Mouse (Mus musculus): Measurements from ENCODE around the gene Zscan2.

Gene Zscan2

DNA sequence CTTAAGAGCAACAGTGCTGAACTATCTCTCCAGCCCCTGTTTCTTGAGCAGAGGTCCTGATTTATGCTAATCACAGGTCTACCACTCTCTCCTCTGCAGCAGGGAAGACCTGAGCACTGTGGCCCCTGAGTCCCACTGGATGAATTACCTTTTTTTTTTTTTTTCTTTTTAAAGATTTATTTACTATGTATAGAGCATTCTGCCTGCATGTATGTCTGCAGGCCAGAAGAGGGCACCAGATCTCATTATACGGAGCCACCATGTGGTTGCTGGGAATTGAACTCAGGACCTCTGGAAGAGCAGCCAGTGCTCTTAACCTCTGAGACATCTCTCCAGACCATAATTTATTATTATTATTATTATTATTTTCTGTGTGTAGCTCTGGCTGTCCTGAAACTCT, 24.9 kb downstream of the Zscan2 start:
- no peak for DNase-seq (ENCODE audit: low spot score)

DNA sequence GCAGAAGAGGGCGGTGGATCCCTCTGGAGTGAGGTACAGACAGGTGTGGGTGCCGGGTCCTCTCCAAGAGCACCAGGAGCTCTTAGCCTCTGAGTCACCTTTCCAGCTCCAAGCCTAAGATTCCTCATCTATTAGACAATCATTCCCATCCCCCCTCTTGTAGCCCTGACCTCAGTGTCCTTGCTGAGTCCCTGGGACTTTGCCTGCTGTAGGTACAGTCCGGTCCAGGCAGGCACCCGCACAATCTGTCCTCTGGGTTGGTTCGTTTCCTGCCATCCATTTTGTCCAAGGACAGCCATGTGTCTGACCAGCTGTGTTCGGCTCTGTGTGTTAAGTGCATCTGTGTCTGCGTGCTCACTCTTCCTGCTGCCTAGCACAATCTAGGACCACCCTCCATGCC, 27.9 kb downstream of the Zscan2 start:
- DNase-seq (ENCODE audit: low spot score) = no peak

DNA sequence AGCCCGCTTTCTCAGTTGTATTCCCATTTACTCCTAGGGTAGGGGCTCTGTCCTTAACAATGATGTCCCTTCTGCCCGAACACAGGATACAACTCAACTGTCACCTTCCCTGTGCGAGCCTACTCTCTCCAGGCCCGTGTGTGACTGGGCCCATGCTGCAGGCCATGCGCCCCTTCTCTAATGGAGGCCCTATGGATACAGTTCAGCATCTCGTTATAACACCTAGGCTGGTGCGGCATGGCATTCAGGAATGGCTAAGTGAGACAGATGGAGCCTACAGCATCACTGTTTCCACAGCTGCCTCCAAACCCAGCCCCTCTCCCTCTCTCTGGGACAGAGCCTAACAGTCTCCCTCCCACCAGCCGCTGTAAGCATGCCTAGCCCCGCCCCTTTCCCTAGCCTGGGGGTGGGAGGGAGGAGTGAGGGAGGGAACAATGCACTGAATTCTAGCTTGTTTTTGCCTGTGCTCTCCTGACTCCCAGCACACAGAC, 28.3 kb downstream of the Zscan2 start:
- DNase-seq (ENCODE audit: low spot score) = peak; percentile 85

DNA sequence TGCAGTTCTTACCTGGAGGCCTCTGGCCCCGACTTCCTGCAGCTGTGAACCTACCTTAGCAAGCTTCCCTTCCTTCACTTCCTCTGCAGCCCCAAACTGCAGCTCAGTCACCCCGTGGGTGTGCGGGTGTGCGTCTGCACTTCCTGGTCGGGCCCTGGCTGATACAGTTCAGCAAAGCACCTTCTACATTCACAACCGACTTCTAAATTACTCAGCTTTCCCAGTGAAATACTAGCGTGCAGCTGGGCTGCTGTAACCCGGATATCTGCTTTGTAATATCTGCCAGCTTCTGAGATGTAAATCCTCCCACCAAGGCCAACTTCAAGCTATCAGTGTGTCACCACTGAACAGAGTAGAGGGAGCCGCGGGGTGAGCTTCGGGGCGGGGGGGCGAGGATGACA, 29.1 kb downstream of the Zscan2 start:
- no peak for DNase-seq (ENCODE audit: low spot score)

- no peak for DNase-seq (ENCODE audit: low spot score)
Measured at GRCm38 (mm10) chr7:80893086-80893752, 32.5 kb downstream of the Zscan2 start.

DNA sequence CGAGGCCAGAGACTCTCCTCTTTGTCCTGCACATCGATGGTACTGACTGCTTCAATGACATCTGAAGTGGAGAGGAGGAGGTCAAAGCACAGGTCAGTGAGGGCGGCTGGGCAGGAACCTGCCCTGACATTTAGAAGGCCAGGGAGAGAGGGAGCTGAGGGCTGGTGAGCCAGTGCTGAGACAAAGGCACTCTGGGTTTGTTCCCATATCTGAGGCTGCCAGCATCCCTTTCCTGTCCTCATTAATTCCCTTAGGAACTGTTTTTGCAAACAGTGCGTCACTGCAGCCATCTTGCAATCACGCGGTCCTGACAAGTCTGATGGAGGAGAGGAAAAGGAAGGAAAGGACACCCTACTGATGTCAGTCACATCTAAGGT, 33.0 kb downstream of the Zscan2 start:
- no peak for DNase-seq (ENCODE audit: low spot score)

GRCm38 (mm10) chr7:80894196-80894595, 33.5 kb downstream of the Zscan2 start:
- no peak for DNase-seq (ENCODE audit: low spot score)

GRCm38 (mm10) chr7:80894815-80895519, 34.2 kb downstream of the Zscan2 start:
- DNase-seq (ENCODE audit: low spot score) = no peak

DNA sequence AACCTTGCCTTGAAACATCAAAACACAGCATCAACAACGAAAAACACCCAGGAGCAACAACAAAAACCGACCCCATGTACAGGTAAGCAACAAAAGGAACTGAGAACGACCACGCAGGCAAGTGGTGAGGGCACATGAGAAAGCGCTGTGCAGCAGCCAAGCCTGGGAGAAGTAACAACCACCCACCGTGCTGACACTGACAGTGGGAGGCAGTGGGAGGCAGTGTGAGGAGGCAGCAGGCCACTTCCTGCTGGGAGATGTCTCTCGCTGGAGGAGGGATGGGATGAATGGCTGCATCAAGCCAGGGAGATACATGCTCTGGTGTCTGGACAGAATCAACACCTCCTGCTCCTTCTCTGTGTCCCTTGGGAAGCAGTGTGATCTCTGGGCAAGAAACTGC, 36.4 kb downstream of the Zscan2 start:
- no peak for DNase-seq (ENCODE audit: low spot score)

GRCm38 (mm10) chr7:80897721-80898120, 37.0 kb downstream of the Zscan2 start:
- no peak for DNase-seq (ENCODE audit: low spot score)

- DNase-seq (ENCODE audit: low spot score) = peak; percentile 97
Measured at GRCm38 (mm10) chr7:80900944-80901501, 40.3 kb downstream of the Zscan2 start, which contains the start of gene Wdr73. Gene Wdr73 (minus strand): TSS chr7:80901269.

DNA sequence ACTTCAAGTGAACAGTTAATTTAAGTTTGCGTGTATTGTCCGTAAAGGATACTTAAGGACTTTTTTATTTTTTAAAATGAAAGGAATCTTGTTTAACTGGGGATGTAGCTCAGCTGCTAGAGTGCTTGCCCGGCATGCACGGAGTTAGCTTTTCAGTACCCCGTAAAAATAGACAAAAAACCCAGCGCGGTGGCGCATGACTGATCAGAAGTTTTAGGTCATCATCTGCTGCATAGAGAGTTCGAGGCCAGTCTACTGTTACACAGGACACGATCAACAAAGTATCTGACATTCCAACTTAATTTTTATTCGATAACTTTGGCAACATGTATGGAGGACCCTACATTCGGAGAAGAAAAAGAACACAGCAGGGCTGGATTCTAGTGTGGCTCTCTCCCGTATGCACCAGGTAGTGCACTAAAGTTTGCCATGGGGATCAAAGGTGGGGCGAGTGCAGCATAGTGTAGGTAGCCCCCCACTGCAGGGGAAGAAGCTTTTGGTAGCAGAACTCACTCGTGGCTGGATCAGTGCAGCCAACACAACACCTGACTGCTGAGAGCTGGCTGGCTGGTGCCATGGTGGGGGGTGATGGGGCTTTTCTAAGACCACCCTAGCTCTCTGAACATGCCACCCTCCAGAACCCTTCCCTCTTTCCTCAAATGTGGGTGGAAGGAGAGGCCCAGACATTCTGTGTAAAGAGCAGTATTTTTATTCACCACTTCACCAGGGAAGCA, 41.0 kb downstream of the Zscan2 start:
- no peak for DNase-seq (ENCODE audit: low spot score)

GRCm38 (mm10) chr7:80903625-80904422, 43.1 kb downstream of the Zscan2 start:
- DNase-seq (ENCODE audit: low spot score) = no peak

DNA sequence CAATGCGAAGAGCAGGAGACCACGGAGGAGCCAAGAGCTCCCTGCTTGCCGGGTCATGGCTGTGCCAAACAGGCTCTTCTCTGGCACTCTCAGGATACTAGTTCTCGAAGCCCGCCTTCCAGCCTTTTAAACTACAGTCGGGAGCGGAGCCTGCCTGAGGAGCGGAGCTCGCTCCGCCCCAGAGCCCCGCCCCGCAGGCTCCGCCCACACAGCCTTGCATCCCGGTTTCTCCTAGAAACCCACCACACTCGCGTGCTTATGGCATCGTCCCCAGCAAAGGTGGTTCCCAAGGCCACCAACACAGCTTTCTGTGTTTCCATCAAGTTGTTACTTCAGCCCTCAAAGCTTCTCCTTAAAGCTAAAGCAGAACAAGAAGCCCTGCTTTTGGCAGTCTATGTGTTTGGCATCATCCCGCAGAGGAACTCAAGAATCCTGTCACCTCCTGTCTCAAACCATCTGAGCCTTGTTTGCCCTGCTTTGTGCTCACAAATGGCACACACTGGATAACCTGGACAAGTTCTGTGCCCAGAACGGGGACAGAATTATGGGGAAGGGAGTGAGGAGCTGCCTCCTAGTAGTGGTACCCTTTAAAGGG, 44.3 kb downstream of the Zscan2 start, which contains the start of gene Nmb:
Gene Nmb, minus strand, starts transcription at position 156 of the 595 bp plus-strand sequence.
- DNase-seq (ENCODE audit: low spot score) = peak; percentile 80

GRCm38 (mm10) chr7:80911053-80911452, 50.3 kb downstream of the Zscan2 start:
- no peak for DNase-seq (ENCODE audit: low spot score)

GRCm38 (mm10) chr7:80912496-80912895, 51.8 kb downstream of the Zscan2 start:
- no peak for DNase-seq (ENCODE audit: low spot score)

DNA sequence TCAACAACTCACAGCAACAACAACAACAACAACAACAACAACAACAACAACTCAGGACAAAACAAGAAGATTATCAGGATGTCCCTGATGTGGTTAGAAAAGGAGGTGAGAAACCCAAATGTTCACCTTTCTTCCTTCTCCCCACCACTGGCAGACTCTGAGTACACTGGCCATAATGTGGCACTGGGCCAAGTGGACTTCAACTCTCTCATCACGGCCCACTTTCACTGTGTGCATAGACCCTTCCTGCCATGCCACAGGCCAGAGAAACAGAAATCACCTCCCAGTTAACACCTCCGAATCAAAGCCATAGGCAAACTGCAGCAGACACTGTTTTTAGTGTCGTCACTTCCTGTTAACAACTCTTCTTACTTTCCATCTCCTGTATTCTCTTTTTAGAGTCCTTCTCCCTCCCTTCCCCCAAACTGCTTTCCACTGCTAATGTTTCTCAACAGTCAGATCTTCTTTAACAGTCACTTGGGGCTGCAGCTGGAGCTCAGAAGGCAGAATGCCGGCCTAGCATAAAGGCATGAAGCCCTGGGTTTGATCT, 57.3 kb downstream of the Zscan2 start:
- DNase-seq (ENCODE audit: low spot score) = no peak

DNA sequence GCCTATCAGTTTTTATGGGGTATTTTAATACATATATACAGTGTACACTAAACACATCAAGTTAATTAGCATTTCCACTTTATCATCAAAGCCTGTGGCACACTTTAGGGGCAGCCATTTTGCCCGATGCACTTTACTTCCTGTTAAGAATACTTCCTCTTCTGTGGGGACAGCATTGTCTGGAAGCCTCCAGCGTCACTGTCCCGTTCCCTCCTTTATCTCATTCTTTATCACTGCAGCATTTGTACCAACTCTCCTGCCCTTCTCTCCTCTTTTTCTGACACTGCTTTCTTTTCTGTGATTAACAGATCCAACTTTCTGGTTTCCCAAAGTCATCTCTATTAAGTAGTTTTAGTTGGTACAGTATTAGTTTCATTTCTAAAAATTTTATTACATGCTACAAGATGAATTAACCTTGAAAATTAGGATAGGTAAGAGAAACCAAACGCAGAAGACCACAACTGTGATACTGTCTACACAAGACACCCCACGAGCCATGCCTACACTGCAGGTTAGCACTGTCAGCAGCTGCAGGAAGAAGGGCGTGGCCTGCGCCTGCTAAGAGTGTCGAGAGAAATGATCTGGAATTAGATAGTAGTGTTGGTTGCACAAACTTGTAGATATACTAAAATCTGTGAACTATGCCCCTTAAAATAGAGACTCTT, 58.4 kb downstream of the Zscan2 start:
- DNase-seq (ENCODE audit: low spot score) = no peak

DNA sequence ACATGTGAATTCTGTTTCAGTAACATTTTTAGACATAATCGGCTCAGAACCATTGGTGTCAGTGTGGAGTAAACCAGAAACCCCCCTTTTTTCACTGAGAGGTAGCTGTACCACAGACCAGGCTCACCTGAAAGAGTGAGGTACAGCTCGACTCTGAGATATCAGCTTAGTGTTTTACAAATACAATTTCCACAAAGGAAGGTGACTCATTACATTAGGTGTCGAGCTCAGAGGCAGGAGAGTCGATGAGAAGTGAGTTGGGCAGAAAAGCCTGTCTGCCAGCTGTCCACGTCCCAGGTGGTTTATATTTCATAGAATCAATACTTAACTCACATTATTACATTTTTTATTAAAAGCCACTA, 58.9 kb downstream of the Zscan2 start:
- no peak for DNase-seq (ENCODE audit: low spot score)

DNA sequence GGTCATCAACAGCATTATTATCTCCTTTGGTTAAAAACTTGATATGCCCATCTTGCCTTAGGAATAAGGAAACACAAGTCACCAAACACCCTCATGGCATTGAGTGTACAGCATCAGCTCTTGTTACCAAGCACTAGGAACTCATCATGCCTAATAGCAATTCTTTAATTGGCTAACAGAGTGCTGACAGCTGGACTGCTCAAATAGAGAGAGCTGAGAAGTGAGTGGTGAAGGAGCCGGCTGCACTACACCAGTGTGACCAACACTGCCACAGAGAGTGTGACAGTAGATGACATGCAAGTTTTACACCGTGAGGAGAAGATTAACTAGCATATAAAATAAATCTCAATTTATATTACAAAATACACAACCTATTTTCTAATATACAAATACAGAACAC, 62.4 kb downstream of the Zscan2 start:
- DNase-seq (ENCODE audit: low spot score) = no peak

Data from embryo, embryonic 10 days (tissue).